ENCODE assay signal across 10 mouse cellular contexts in the genomic region with DNA sequence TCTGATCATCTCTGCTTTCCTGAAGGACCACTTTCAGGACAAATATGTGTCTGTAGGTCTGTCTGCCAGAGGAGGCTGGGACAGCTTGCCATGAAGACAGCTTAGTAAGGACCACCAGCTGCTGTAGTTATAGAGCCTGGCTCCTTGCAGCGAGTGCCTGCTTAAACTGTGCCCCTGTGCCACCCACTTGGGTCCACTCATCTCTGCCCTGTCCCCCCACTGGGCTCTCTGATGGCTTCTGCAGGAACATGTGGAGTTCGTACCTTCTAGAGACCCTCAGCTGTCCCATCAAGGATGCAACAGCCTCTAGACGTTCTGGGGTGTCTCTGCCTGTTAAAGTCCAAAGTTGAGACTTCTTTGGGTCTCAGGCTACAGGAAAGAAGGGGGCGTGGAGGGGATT. TPM values are rescaled to one million over a fixed set of nuclear protein-coding genes. Genes with fewer than 3 reads are reported as not detected.
DNase-seq lines count a peak whose midpoint lies in the region; ATAC-seq lines count a peak whose summit lies in the region.
"Had no signal": no experiment of that assay in that cellular context is flagged by ENCODE, and none has a peak within 500 bp of the region (broad histone marks: within the 10 kb centered on the region; RNA-seq: fewer than 3 reads in every experiment).

No protein-coding gene starts in this region.

- H3K9me3 ChIP-seq in heart, embryonic 16.5 days (replicated peaks; ENCODE audit: control insufficient read depth, low read length): no peaks in the 10 kb centered on the region
- H3K9me3 ChIP-seq in embryonic facial prominence, embryonic 12.5 days: no peaks in the 10 kb centered on the region
- no peaks in the 10 kb centered on the region for H3K9me3 ChIP-seq in intestine, embryonic 14.5 days (ENCODE audit: control insufficient read depth, low read length)
- H3K9me3 ChIP-seq in midbrain, embryonic 16.5 days (replicated peaks; ENCODE audit: control insufficient read depth, low read length, poor library complexity, severe bottlenecking): no peaks in the 10 kb centered on the region

- H3K4me1 ChIP-seq in heart, embryonic 16.5 days (ENCODE audit: control insufficient read depth, insufficient read depth, low read length): peaks cover 54% of the 10 kb centered on the region
- peaks cover 90% of the 10 kb centered on the region for H3K4me1 ChIP-seq in embryonic facial prominence, embryonic 12.5 days
- peaks cover 77% of the 10 kb centered on the region for H3K4me1 ChIP-seq in intestine, embryonic 14.5 days (replicated peaks; ENCODE audit: control insufficient read depth, insufficient read depth, low read length)
- peaks cover 57% of the 10 kb centered on the region for H3K4me1 ChIP-seq in midbrain, embryonic 16.5 days (ENCODE audit: control insufficient read depth, insufficient read depth, low read length)

- H3K27me3 ChIP-seq in heart, embryonic 16.5 days (ENCODE audit: control insufficient read depth, insufficient read depth, low read length): no peaks in the 10 kb centered on the region
- no peaks in the 10 kb centered on the region for H3K27me3 ChIP-seq in embryonic facial prominence, embryonic 12.5 days
- H3K27me3 ChIP-seq in intestine, embryonic 14.5 days (replicated peaks; ENCODE audit: control insufficient read depth, insufficient read depth, low read length): no peaks in the 10 kb centered on the region
- no peaks in the 10 kb centered on the region for H3K27me3 ChIP-seq in midbrain, embryonic 16.5 days (ENCODE audit: control insufficient read depth, insufficient read depth, low read depth, low read length)

- H3K4me3 ChIP-seq in heart, embryonic 16.5 days (ENCODE audit: low read length): peak overlapping the region; percentile 51
- H3K4me3 ChIP-seq in embryonic facial prominence, embryonic 12.5 days: peak overlapping the region; percentile 36
- H3K4me3 ChIP-seq in intestine, embryonic 14.5 days (ENCODE audit: low read depth, low read length): peak overlapping the region; percentile 30
- H3K4me3 ChIP-seq in midbrain, embryonic 16.5 days (ENCODE audit: low read depth, low read length): peak overlapping the region; percentile 41

- intact Hi-C loops in heart, postnatal 14 days (cut with DNase I): no loop called here

- H3K4me2 ChIP-seq in heart, embryonic 16.5 days (ENCODE audit: low read depth, low read length): peak overlapping the region; percentile 67
- peak overlapping the region; percentile 91 for H3K4me2 ChIP-seq in embryonic facial prominence, embryonic 12.5 days (replicated peaks)
- H3K4me2 ChIP-seq in intestine, embryonic 14.5 days (ENCODE audit: low read length): peak overlapping the region; percentile 63
- peak overlapping the region; percentile 71 for H3K4me2 ChIP-seq in midbrain, embryonic 16.5 days (ENCODE audit: low read length)

- no peak for ATAC-seq in heart, embryonic 16.5 days (replicated peaks; ENCODE audit: extremely low read depth, insufficient read depth, low FRiP score)
- ATAC-seq in embryonic facial prominence, embryonic 12.5 days (ENCODE audit: insufficient number of reproducible peaks, insufficient read depth, low FRiP score, low TSS enrichment): no peak
- no peak for ATAC-seq in intestine, embryonic 14.5 days (replicated peaks; ENCODE audit: low FRiP score, low TSS enrichment, low read depth)
- ATAC-seq in midbrain, embryonic 16.5 days: no peak; the same call in 1 of the 2 replicates
- ATAC-seq in megakaryocyte-erythroid progenitor cell, adult 5-6 weeks (replicated peaks; ENCODE audit: low FRiP score, low TSS enrichment, poor library complexity, severe bottlenecking): no peak
- no peak for ATAC-seq in inflammation-experienced regulatory T-cells, adult 6 months

- H3K27ac ChIP-seq in heart, embryonic 16.5 days (ENCODE audit: low read length): peak overlapping the region; percentile 77
- H3K27ac ChIP-seq in embryonic facial prominence, embryonic 12.5 days: peak overlapping the region; percentile 97
- peak overlapping the region; percentile 91 for H3K27ac ChIP-seq in intestine, embryonic 14.5 days (ENCODE audit: low read depth)
- H3K27ac ChIP-seq in midbrain, embryonic 16.5 days (ENCODE audit: low read length): peak overlapping the region; percentile 69

- peak overlapping the region; percentile 55 for H3K9ac ChIP-seq in heart, embryonic 16.5 days (ENCODE audit: low read length)
- H3K9ac ChIP-seq in embryonic facial prominence, embryonic 12.5 days: peak overlapping the region; percentile 60
- H3K9ac ChIP-seq in intestine, embryonic 14.5 days (ENCODE audit: low read length): peak overlapping the region; percentile 34
- peak overlapping the region; percentile 60 for H3K9ac ChIP-seq in midbrain, embryonic 16.5 days (ENCODE audit: low read depth, low read length)

- 60% methylated on average over 4 of the region's 4 CpGs for WGBS in heart, embryonic 16.5 days
- WGBS in embryonic facial prominence, embryonic 12.5 days: 33% methylated on average over 4 of the region's 4 CpGs
- 31% methylated on average over 4 of the region's 4 CpGs for WGBS in intestine, embryonic 14.5 days
- 42% methylated on average over 4 of the region's 4 CpGs for WGBS in midbrain, embryonic 16.5 days

- DNase-seq in heart, postnatal 14 days: no peak
- no peak for DNase-seq in intestine, embryonic 14.5 days (ENCODE audit: low spot score)
- no peak for DNase-seq in right cerebral cortex, postnatal 10 days (ENCODE audit: low spot score in 2 of 2)
- DNase-seq: thymus, postnatal 14 days had no signal

- no peaks in the 10 kb centered on the region for H3K36me3 ChIP-seq in heart, embryonic 16.5 days (ENCODE audit: control insufficient read depth, insufficient read depth)
- peaks cover 45% of the 10 kb centered on the region for H3K36me3 ChIP-seq in embryonic facial prominence, embryonic 12.5 days
- peaks cover 25% of the 10 kb centered on the region for H3K36me3 ChIP-seq in intestine, embryonic 14.5 days (ENCODE audit: control insufficient read depth, insufficient read depth, low read length)
- no peaks in the 10 kb centered on the region for H3K36me3 ChIP-seq in midbrain, embryonic 16.5 days (ENCODE audit: control insufficient read depth, insufficient read depth, low read length)

RNA-seq across cellular contexts. Expression of a gene that starts 6.9 kb away (rescaled TPM):
- polyA plus RNA-seq in heart, embryonic 16.5 days (2015; fragmentation: Nextera tagmentation; extraction: Ambion mirVana): 9.5 and 14.4 TPM in 2 replicates
- 1 to 10 TPM; 6.5 to 9.2 TPM for total RNA-seq in heart, postnatal 14 days (2021)
- 76.1 and 79.7 TPM in 2 replicates for polyA plus RNA-seq in embryonic facial prominence, embryonic 12.5 days (2016; fragmentation: Nextera tagmentation; extraction: Ambion mirVana)
- polyA plus RNA-seq in intestine, embryonic 14.5 days (2014; fragmentation: Nextera tagmentation; extraction: Ambion mirVana): 17.6 and 17.8 TPM in 2 replicates
- 10.3 and 11.3 TPM in 2 replicates for polyA plus RNA-seq in midbrain, embryonic 16.5 days (2015; fragmentation: Nextera tagmentation; extraction: Ambion mirVana)
- not detected in 2 replicates for total RNA-seq in megakaryocyte-erythroid progenitor cell, adult 5-6 weeks (2014; fragmentation: Nextera tagmentation)
- not detected in 2 replicates for total RNA-seq in megakaryocyte-erythroid progenitor cell, adult 5-6 weeks (2017)
- polyA plus RNA-seq in inflammation-experienced regulatory T-cells, adult 6 months (2017; shearing (Covaris generic)): not detected

RNA-seq across cellular contexts. Expression of a gene that starts 57.7 kb away (rescaled TPM):
- polyA plus RNA-seq in heart, embryonic 16.5 days (2015; fragmentation: Nextera tagmentation; extraction: Ambion mirVana): not detected in 2 replicates
- not detected for total RNA-seq in heart, postnatal 14 days (2021)
- polyA plus RNA-seq in embryonic facial prominence, embryonic 12.5 days (2016; fragmentation: Nextera tagmentation; extraction: Ambion mirVana): not detected in 2 replicates
- 0.27 TPM in 1 of 2 replicates, not detected in the other for polyA plus RNA-seq in intestine, embryonic 14.5 days (2014; fragmentation: Nextera tagmentation; extraction: Ambion mirVana)
- not detected in 2 replicates for polyA plus RNA-seq in midbrain, embryonic 16.5 days (2015; fragmentation: Nextera tagmentation; extraction: Ambion mirVana)
- not detected in 2 replicates for total RNA-seq in megakaryocyte-erythroid progenitor cell, adult 5-6 weeks (2014; fragmentation: Nextera tagmentation)
- total RNA-seq in megakaryocyte-erythroid progenitor cell, adult 5-6 weeks (2017): not detected in 2 replicates
- under 1 TPM in 2 of 3 experiments, not detected in 1; 0.40 to 0.59 TPM for polyA plus RNA-seq in inflammation-experienced regulatory T-cells, adult 6 months (2017; shearing (Covaris generic))
- total RNA-seq: heart, postnatal 10 days had no signal

Comparison
In these comparisons a context has a peak if more than half of its experiments do, and no peak if none do; other contexts are left out.
1. RNA of a gene that starts 6.9 kb away (polyA plus RNA-seq): 76.1 to 79.7 TPM in embryonic facial prominence, embryonic 12.5 days, 17.6 to 17.8 TPM in intestine, embryonic 14.5 days, 10.3 to 11.3 TPM in midbrain, embryonic 16.5 days and 9.5 to 14.4 TPM in heart, embryonic 16.5 days; not detected in inflammation-experienced regulatory T-cells, adult 6 months; every median in the first group is over 10 times any median in the second.
2. Peak in every context shown above with its lines, with median percentiles within 50 percentile points of each other: H3K27ac ChIP-seq, H3K4me2 ChIP-seq, H3K4me3 ChIP-seq and H3K9ac ChIP-seq.